Mouse (Mus musculus): ENCODE measurements around the gene Spcs3.

Gene Spcs3

DNA sequence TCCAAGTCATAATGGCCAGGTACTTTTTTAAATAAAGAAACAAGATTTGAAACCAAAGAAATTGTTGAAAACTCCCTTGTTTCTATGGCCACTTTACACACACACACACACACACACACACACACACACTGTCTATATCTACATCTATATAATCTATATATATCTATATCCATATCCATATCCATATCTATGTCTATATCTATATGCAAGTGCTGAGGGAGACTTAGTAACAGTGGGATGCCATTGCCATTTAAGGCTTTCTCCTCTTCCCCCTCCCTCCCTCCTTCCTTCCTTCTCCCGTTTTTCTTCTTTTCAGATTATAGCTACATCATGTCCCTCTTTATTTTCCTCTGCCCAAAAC, 21.7 kb downstream of the Spcs3 start:
- no peak for DNase-seq (ENCODE audit: low spot score)

DNA sequence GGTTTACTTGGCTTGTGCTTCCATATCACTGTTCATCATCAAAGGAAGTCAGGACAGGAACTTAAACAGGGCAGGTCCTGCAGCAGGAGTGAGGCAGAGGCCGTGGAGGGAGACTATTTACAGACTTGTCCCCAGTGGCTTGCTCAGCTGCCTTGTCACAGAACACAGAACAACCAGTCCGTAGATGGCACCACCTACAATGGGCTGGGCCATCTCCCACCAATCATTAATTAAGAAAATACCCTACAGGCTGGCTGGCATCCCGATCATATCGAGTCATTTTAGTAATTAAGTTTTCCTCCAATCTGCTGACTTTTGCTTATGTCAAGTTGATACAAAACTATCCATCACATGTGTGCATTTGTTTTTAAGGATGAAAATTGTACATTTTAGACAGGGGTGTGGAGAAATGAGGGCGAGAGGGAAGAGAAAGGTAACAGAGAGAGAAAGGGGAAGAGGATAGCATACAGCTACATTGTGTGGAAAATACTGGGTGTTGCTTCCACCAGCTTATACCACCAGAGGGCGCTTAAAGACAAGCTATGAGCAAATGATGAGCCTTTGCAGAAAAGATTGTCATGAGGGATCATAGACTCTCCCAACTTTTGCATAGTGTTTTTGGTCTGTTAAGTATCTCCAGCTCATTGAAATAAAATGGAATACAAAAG, 22.2 kb downstream of the Spcs3 start:
- DNase-seq (ENCODE audit: low spot score), result peak; percentile 84

DNA sequence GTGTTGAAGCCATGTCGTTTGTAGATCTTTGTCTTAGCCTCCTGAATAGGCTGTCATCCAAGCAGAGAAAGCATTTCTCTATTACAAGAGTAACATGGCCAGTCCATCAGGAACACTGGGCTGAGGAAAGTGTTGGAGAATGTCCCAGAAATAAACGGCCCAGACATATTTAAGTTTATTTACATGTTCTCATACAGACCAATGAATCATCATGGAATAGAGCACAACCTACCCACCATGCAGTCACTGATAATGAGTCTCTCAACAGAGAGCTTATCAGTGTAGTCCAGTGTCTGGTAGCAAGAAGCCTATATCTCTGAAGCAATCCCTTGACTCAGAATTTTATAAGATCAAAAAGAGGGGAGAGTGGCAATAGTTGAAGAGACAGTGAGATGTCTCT, 24.7 kb downstream of the Spcs3 start:
- DNase-seq (ENCODE audit: low spot score), result no peak

DNA sequence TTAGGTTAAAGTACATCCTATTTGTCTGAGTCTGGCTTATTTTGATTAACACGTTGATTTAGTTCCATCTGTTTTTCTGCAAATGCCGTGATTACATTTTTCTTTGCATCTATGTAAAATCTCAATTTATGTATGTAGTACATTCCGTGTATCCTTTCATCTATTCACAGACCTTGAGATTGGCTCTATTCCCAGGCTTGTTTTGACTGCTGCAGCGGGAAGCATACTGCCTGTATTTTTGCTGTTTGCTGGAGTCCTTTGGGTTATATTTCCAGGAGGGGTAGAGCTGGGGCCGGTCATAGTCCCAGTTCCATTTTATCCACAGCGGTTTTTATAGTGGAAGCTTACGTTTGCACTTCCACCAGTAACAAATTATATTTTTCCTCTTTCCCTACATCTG, 26.7 kb downstream of the Spcs3 start:
- no peak for DNase-seq (ENCODE audit: low spot score)

DNA sequence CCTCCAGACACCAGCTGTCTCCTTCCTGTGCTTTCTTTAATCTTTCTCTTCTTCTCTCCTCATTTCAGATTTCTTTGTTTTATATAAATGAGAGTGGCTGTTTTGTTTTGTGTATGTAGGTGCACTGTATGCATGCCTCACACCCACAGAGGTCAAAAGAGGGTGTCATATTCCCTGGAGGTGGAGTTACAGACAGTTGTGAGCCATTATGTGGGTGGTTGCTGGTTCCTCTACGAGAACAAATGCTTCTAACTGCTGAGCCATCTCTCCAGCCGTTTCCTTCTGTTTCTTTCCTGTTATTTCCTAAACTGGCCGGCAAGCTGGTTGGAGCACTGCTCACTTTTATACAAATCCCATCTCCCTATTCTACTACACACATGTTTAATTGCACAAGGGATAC, 35.9 kb downstream of the Spcs3 start:
- no peak for DNase-seq (ENCODE audit: low spot score)

DNA sequence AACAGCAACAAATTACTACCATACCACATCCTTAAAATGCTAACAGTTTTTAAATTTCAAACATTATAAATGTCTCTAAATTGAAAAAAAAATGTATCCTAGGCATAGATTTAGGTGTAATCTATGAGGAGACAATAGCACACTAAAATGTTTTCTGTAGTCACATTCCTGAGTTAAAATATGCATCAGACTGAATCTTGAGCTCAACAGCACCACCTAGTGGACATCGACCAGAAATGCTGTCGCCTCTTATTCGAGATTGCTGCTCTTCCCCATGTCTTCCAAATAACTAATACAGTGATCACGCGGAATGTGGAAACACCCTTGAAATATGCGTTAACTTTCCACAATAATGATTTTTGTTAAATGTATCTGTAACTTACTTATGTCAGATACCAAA, 36.7 kb downstream of the Spcs3 start:
- DNase-seq (ENCODE audit: low spot score), result no peak

DNA sequence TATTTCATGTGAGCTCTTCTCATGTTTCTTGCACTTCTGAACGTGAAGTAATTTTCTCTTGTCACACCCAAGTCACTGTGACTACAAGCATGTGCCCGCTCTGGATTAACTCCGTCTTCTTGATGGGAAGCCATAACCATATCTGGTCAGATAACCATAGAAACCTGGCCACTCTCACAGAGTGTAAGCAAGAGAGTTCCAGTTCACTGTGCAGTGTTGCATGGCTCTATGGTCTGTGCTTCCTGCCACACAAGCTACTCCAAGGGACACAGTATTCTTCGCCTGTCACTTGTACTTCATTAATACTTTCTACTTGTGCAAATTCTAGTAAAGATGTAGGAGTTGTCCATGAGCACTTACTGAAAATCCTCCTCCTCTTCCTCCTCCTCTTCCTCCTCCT, 37.9 kb downstream of the Spcs3 start:
- no peak for DNase-seq (ENCODE audit: low spot score)

DNA sequence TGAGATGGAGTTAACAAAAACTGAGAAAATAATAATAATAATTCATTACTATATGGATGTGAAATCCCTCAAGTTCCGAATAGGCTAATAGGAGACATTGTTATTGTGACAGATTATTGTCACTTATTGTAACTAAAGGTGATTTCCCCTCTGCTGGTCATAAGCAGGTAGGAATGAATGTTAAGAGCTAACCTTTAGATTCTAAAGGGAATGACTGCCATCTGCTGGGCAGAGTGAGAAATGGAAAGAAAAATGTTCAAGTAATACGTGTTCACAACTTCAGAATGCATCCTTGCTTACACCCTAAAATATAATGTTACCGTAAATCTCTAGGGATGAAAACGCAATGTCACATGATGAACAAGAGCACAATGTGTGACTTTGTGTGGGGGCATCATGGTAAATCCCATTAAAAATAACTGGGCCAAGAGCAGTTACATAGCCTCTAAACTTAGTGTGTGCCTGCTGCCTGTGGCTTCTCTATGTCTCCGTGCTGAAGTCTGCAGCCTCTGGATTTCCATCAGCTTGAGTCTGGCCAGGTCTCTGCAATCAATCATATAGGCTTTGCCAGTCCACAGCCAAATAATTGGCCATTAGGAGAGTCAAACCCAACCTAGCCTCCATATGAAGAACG, 38.6 kb downstream of the Spcs3 start:
- DNase-seq (ENCODE audit: low spot score), result no peak

DNA sequence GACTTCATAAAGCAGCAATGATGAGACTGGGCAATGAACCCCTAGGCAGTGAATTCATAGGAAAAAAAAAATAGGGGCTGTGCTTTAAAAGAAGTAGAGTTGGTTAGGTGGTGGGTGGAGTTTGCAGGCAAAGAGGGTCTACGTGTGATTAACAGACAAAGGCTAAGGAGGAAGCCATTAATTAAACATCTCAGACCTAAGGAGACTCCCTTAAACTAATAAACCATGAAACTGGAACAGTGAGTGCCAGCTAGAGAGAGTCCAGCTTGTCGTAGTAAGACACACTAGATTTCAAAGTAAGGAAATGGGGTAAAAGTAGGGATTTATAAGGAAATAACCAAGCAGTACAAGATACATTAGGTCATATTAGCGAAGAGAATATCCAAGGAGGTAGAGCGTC, 41.4 kb downstream of the Spcs3 start:
- no peak for DNase-seq (ENCODE audit: low spot score)

DNA sequence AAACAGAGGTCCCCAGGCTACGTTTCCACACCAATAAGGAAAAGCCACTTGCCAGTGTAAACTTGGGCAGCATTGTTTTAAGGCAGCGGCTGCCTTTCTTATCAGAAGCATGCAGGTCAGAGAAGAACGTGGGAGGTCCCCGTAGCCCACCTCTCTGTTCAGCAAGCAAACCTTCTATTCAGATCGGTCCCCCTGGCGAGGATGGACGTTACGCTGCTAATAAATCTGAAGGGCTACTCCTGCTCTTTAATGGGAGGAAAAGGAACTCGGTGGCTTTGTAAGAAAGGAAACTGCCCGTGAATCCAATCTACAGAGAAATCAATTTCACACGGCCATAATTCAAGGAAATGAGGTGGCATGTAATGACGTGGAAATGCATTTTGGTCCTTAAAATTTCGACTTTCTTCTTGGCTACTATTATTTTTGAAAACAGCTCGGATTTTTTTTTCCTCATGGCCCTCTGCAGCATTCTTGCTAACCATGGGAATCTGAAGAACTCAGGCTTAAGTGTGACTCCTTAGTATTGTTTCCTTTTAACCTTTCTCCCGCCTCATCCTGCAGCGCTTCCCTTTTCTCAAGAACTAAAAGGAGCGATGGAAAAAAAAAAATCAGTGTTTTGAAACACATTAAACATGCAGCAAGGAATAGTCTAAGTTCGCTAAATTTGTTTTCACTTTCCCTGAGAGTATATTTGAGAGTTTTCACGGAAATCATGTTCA, 43.1 kb downstream of the Spcs3 start:
- no peak for DNase-seq (ENCODE audit: low spot score)
